Mouse (Mus musculus): Measurements from ENCODE around the gene Tmem170. TPM values are rescaled to one million over a fixed set of nuclear protein-coding genes. Genes with fewer than 3 reads are reported as not detected.
"Not testable (repeated sequence)": the region's sequence is repeated elsewhere in the genome, so short reads cannot be mapped to it uniquely, and the experiment has no call there.

The Tmem170 gene
- polyA plus RNA-seq, 1 experiment from 2014 or later = 11.8 TPM

GRCm38 (mm10) chr8:111865857-111866256 lies 10.7 kb downstream of the Tmem170 start:
- Histone ChIP-seq H3K27ac (ENCODE audit: low read length) (no peak overlapping the region), H3K36me3 (ENCODE audit: control insufficient read depth, insufficient read depth, low read length) (peaks cover 6% of the 10 kb centered on the region; the same call in 1 of the 2 replicates), H3K4me1 (ENCODE audit: control insufficient read depth, insufficient read depth, low read length) (no peaks in the 10 kb centered on the region), H3K9ac (replicated peaks; ENCODE audit: low read depth, low read length) (no peak overlapping the region), H3K4me2 (replicated peaks; ENCODE audit: low read depth, low read length) (no peak overlapping the region), H3K27me3 (ENCODE audit: control insufficient read depth, insufficient read depth, low read length) (no peaks in the 10 kb centered on the region), H3K9me3 (ENCODE audit: control insufficient read depth, low read depth, low read length) (no peaks in the 10 kb centered on the region), H3K4me3 (ENCODE audit: low read depth, low read length) (no peak overlapping the region)
- ATAC-seq (ENCODE audit: insufficient number of reproducible peaks, insufficient read depth, low FRiP score, low read depth) = no peak
- WGBS = 88% methylated on average over 6 of the region's 6 CpGs

- no peaks in the 10 kb centered on the region for H3K4me1 ChIP-seq (ENCODE audit: control insufficient read depth, insufficient read depth, low read length)
- WGBS = 81% methylated on average over 8 of the region's 8 CpGs
- H3K27ac ChIP-seq (ENCODE audit: low read length) = no peak overlapping the region
- H3K4me3 ChIP-seq (ENCODE audit: low read depth, low read length) = no peak overlapping the region
- no peaks in the 10 kb centered on the region for H3K27me3 ChIP-seq (ENCODE audit: control insufficient read depth, insufficient read depth, low read length)
- no peak overlapping the region for H3K9ac ChIP-seq (replicated peaks; ENCODE audit: low read depth, low read length)
- H3K36me3 ChIP-seq (ENCODE audit: control insufficient read depth, insufficient read depth, low read length) = peaks cover 6% of the 10 kb centered on the region; the same call in 1 of the 2 replicates
- no peak overlapping the region for H3K4me2 ChIP-seq (replicated peaks; ENCODE audit: low read depth, low read length)
- H3K9me3 ChIP-seq (ENCODE audit: control insufficient read depth, low read depth, low read length) = no peaks in the 10 kb centered on the region
- ATAC-seq (ENCODE audit: insufficient number of reproducible peaks, insufficient read depth, low FRiP score, low read depth) = no peak
Observed at GRCm38 (mm10) chr8:111865130-111865852, 11.3 kb downstream of the Tmem170 start.

GRCm38 (mm10) chr8:111864648-111865047 lies 11.9 kb downstream of the Tmem170 start:
- Histone ChIP-seq H3K9me3 (ENCODE audit: control insufficient read depth, low read depth, low read length) (no peaks in the 10 kb centered on the region), H3K27me3 (ENCODE audit: control insufficient read depth, insufficient read depth, low read length) (no peaks in the 10 kb centered on the region), H3K4me1 (ENCODE audit: control insufficient read depth, insufficient read depth, low read length) (no peaks in the 10 kb centered on the region), H3K4me3 (ENCODE audit: low read depth, low read length) (no peak overlapping the region), H3K4me2 (replicated peaks; ENCODE audit: low read depth, low read length) (no peak overlapping the region), H3K27ac (ENCODE audit: low read length) (no peak overlapping the region), H3K9ac (replicated peaks; ENCODE audit: low read depth, low read length) (no peak overlapping the region), H3K36me3 (ENCODE audit: control insufficient read depth, insufficient read depth, low read length) (peaks cover 6% of the 10 kb centered on the region; the same call in 1 of the 2 replicates)
- 87% methylated on average over 8 of the region's 8 CpGs for WGBS
- no peak for ATAC-seq (ENCODE audit: insufficient number of reproducible peaks, insufficient read depth, low FRiP score, low read depth)

GRCm38 (mm10) chr8:111863280-111863679 lies 13.3 kb downstream of the Tmem170 start:
- H3K27ac ChIP-seq (ENCODE audit: low read length) = no peak overlapping the region
- H3K9me3 ChIP-seq (ENCODE audit: control insufficient read depth, low read depth, low read length) = no peaks in the 10 kb centered on the region
- H3K4me3 ChIP-seq (ENCODE audit: low read depth, low read length) = no peak overlapping the region
- H3K9ac ChIP-seq (replicated peaks; ENCODE audit: low read depth, low read length) = no peak overlapping the region
- 81% methylated on average over 4 of the region's 4 CpGs for WGBS
- H3K4me1 ChIP-seq (ENCODE audit: control insufficient read depth, insufficient read depth, low read length) = no peaks in the 10 kb centered on the region
- H3K36me3 ChIP-seq (ENCODE audit: control insufficient read depth, insufficient read depth, low read length) = peaks cover 6% of the 10 kb centered on the region; the same call in 1 of the 2 replicates
- no peak for ATAC-seq (ENCODE audit: insufficient number of reproducible peaks, insufficient read depth, low FRiP score, low read depth)
- no peaks in the 10 kb centered on the region for H3K27me3 ChIP-seq (ENCODE audit: control insufficient read depth, insufficient read depth, low read length)
- no peak overlapping the region for H3K4me2 ChIP-seq (replicated peaks; ENCODE audit: low read depth, low read length)

GRCm38 (mm10) chr8:111855977-111856376 lies 20.6 kb downstream of the Tmem170 start:
- 92% methylated on average over 12 of the region's 12 CpGs for WGBS
- H3K4me1 ChIP-seq (ENCODE audit: control insufficient read depth, insufficient read depth, low read length) = 0 out of 2 replicates have a peak, but pooled peaks cover 8% of the 10 kb centered on the region
- no peaks in the 10 kb centered on the region; the same call in 1 of the 2 replicates for H3K36me3 ChIP-seq (ENCODE audit: control insufficient read depth, insufficient read depth, low read length)
- H3K9me3 ChIP-seq (ENCODE audit: control insufficient read depth, low read depth, low read length) = no peaks in the 10 kb centered on the region
- no peak overlapping the region for H3K9ac ChIP-seq (replicated peaks; ENCODE audit: low read depth, low read length)
- no peak overlapping the region for H3K27ac ChIP-seq (ENCODE audit: low read length)
- no peaks in the 10 kb centered on the region for H3K27me3 ChIP-seq (ENCODE audit: control insufficient read depth, insufficient read depth, low read length)
- no peak overlapping the region for H3K4me3 ChIP-seq (ENCODE audit: low read depth, low read length)
- no peak for ATAC-seq (ENCODE audit: insufficient number of reproducible peaks, insufficient read depth, low FRiP score, low read depth)
- no peak overlapping the region for H3K4me2 ChIP-seq (replicated peaks; ENCODE audit: low read depth, low read length)

GRCm38 (mm10) chr8:111853861-111854501 lies 22.6 kb downstream of the Tmem170 start, which contains the start of gene Cfdp1:
Gene Cfdp1, minus strand, starts transcription at chr8:111854291.
- peak within 1 kb of the TSS; percentile 52; the same call in 1 of the 2 replicates for H3K27ac ChIP-seq (ENCODE audit: low read length)
- peak within 1 kb of the TSS; percentile 91 for H3K4me3 ChIP-seq (ENCODE audit: low read depth, low read length)
- H3K9ac ChIP-seq (replicated peaks; ENCODE audit: low read depth, low read length) = peak within 1 kb of the TSS; percentile 77
- H3K27me3 ChIP-seq (ENCODE audit: control insufficient read depth, insufficient read depth, low read length) = no peaks in the 10 kb centered on the region
- H3K4me2 ChIP-seq (replicated peaks; ENCODE audit: low read depth, low read length) = peak within 1 kb of the TSS; percentile 80
- peak; percentile 100 for ATAC-seq (ENCODE audit: insufficient number of reproducible peaks, insufficient read depth, low FRiP score, low read depth)
- no peaks in the 10 kb centered on the region for H3K9me3 ChIP-seq (ENCODE audit: control insufficient read depth, low read depth, low read length)
- 0 out of 2 replicates have a peak, but pooled peaks cover 8% of the 10 kb centered on the region for H3K4me1 ChIP-seq (ENCODE audit: control insufficient read depth, insufficient read depth, low read length)
- H3K36me3 ChIP-seq (ENCODE audit: control insufficient read depth, insufficient read depth, low read length) = no peaks in the 10 kb centered on the region; the same call in 1 of the 2 replicates
- under 1% methylated on average over 53 of the region's 53 CpGs for WGBS

GRCm38 (mm10) chr8:111853219-111853618 lies 23.3 kb downstream of the Tmem170 start:
- Histone ChIP-seq H3K9ac (replicated peaks; ENCODE audit: low read depth, low read length) (peak overlapping the region; percentile 77), H3K4me2 (replicated peaks; ENCODE audit: low read depth, low read length) (peak overlapping the region; percentile 80), H3K4me3 (ENCODE audit: low read depth, low read length) (peak overlapping the region; percentile 91)
- not testable (repeated sequence) for H3K27me3 ChIP-seq (ENCODE audit: control insufficient read depth, insufficient read depth, low read length); H3K27ac ChIP-seq (ENCODE audit: low read length); ATAC-seq (ENCODE audit: insufficient number of reproducible peaks, insufficient read depth, low FRiP score, low read depth); H3K9me3 ChIP-seq (ENCODE audit: control insufficient read depth, low read depth, low read length); H3K4me1 ChIP-seq (ENCODE audit: control insufficient read depth, insufficient read depth, low read length); H3K36me3 ChIP-seq (ENCODE audit: control insufficient read depth, insufficient read depth, low read length)
- 53% methylated on average over 12 of the region's 12 CpGs for WGBS

GRCm38 (mm10) chr8:111846746-111847145 lies 29.8 kb downstream of the Tmem170 start:
- Histone ChIP-seq H3K27ac (ENCODE audit: low read length) (no peak overlapping the region), H3K9me3 (ENCODE audit: control insufficient read depth, low read depth, low read length) (no peaks in the 10 kb centered on the region), H3K4me3 (ENCODE audit: low read depth, low read length) (no peak overlapping the region), H3K9ac (replicated peaks; ENCODE audit: low read depth, low read length) (no peak overlapping the region), H3K4me2 (replicated peaks; ENCODE audit: low read depth, low read length) (no peak overlapping the region), H3K4me1 (ENCODE audit: control insufficient read depth, insufficient read depth, low read length) (0 out of 2 replicates have a peak, but pooled peaks cover 3% of the 10 kb centered on the region), H3K27me3 (ENCODE audit: control insufficient read depth, insufficient read depth, low read length) (no peaks in the 10 kb centered on the region), H3K36me3 (ENCODE audit: control insufficient read depth, insufficient read depth, low read length) (peaks cover 27% of the 10 kb centered on the region)
- 83% methylated on average over 6 of the region's 6 CpGs for WGBS
- ATAC-seq (ENCODE audit: insufficient number of reproducible peaks, insufficient read depth, low FRiP score, low read depth) = no peak
